ENCODE assay signal across 18 mouse cellular contexts in the genomic region with DNA sequence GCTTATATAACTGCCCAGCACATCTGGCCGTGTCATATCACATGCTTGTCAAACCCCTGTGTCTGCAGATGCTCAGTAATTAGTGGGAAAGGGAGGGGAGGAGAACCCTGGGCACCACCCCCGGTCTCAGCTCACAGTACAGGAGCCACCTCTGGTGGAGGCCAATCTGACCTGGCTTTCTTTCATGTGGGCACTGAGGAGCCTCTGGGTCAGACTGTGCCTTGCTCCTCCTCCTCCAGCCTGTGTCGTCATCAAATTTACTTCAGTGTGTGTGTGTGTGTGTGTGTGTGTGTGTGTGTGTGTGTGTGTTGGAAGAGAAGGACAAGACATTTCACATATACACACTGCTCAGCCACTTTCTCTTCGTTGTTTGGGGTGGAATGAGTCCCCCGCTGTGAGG. TPM values are rescaled to one million over a fixed set of nuclear protein-coding genes. Genes with fewer than 3 reads are reported as not detected.
DNase-seq lines count a peak whose midpoint lies in the region; ATAC-seq and TF ChIP-seq lines count a peak whose summit lies in the region.
"Had no signal": no experiment of that assay in that cellular context is flagged by ENCODE, and none has a peak within 500 bp of the region (broad histone marks: within the 10 kb centered on the region; RNA-seq: fewer than 3 reads in every experiment).

No protein-coding gene starts in this region.

- H3K4me1 ChIP-seq in intestine, embryonic 16.5 days (ENCODE audit: control insufficient read depth, insufficient read depth, low read length) = 0 out of 2 replicates have a peak, but pooled peaks cover 2% of the 10 kb centered on the region
- H3K4me1 ChIP-seq in intestine, embryonic 15.5 days (replicated peaks) = no peaks in the 10 kb centered on the region
- H3K4me1 ChIP-seq in lung, embryonic 15.5 days = peaks cover 28% of the 10 kb centered on the region
- H3K4me1 ChIP-seq in intestine, postnatal 0 days (replicated peaks; ENCODE audit: control insufficient read depth, insufficient read depth, low read length) = no peaks in the 10 kb centered on the region

- no peak for TF ChIP-seq CTCF in intestine, postnatal 0 days (IDR thresholded peaks at IDR 0.05; ENCODE audit: low read depth)

- no peak overlapping the region for H3K27ac ChIP-seq in intestine, embryonic 16.5 days (ENCODE audit: low read length)
- no peak overlapping the region for H3K27ac ChIP-seq in intestine, embryonic 15.5 days
- peak overlapping the region; percentile 21; the same call in 1 of the 2 replicates for H3K27ac ChIP-seq in lung, embryonic 15.5 days
- H3K27ac ChIP-seq in intestine, postnatal 0 days (ENCODE audit: low read depth, low read length) = no peak overlapping the region
- H3K27ac ChIP-seq: forebrain, embryonic 13.5 days; macrophage had no signal

- no peaks in the 10 kb centered on the region for H3K36me3 ChIP-seq in intestine, embryonic 16.5 days (ENCODE audit: control insufficient read depth, insufficient read depth, low read length)
- H3K36me3 ChIP-seq in intestine, embryonic 15.5 days = no peaks in the 10 kb centered on the region
- no peaks in the 10 kb centered on the region for H3K36me3 ChIP-seq in lung, embryonic 15.5 days
- 0 out of 2 replicates have a peak, but pooled peaks cover 9% of the 10 kb centered on the region for H3K36me3 ChIP-seq in intestine, postnatal 0 days (ENCODE audit: control insufficient read depth, insufficient read depth)

- no peak overlapping the region for H3K4me2 ChIP-seq in intestine, embryonic 16.5 days (ENCODE audit: low read depth, low read length)
- H3K4me2 ChIP-seq in intestine, embryonic 15.5 days (replicated peaks) = no peak overlapping the region
- H3K4me2 ChIP-seq in lung, embryonic 15.5 days = no peak overlapping the region
- H3K4me2 ChIP-seq in intestine, postnatal 0 days (replicated peaks; ENCODE audit: low read depth) = no peak overlapping the region
- H3K4me2 ChIP-seq: forebrain, embryonic 13.5 days; heart, embryonic 11.5 days had no signal

- no peak for ATAC-seq in intestine, embryonic 16.5 days
- ATAC-seq in intestine, embryonic 15.5 days = no peak
- peak; percentile 17; the same call in 1 of the 2 replicates for ATAC-seq in lung, embryonic 15.5 days (ENCODE audit: borderline replicate concordance, extremely low read depth, low FRiP score, low TSS enrichment)
- ATAC-seq in intestine, postnatal 0 days = peak; percentile 29; the same call in 1 of the 2 replicates
- ATAC-seq: forebrain, embryonic 13.5 days; inflammation-experienced regulatory T-cells, adult 6 months had no signal

- no peak overlapping the region for H3K4me3 ChIP-seq in intestine, embryonic 16.5 days (ENCODE audit: low read length)
- H3K4me3 ChIP-seq in intestine, embryonic 15.5 days (replicated peaks) = no peak overlapping the region
- no peak overlapping the region for H3K4me3 ChIP-seq in lung, embryonic 15.5 days
- no peak overlapping the region for H3K4me3 ChIP-seq in intestine, postnatal 0 days (ENCODE audit: low read depth, low read length)
- H3K4me3 ChIP-seq: forebrain, embryonic 13.5 days had no signal

- WGBS in intestine, embryonic 16.5 days = 38% methylated on average over 5 of the region's 5 CpGs
- 32% methylated on average over 5 of the region's 5 CpGs for WGBS in intestine, embryonic 15.5 days
- WGBS in lung, embryonic 15.5 days = 23% methylated on average over 5 of the region's 5 CpGs
- 42% methylated on average over 5 of the region's 5 CpGs for WGBS in intestine, postnatal 0 days

- no peaks in the 10 kb centered on the region for H3K9me3 ChIP-seq in intestine, embryonic 16.5 days (ENCODE audit: control insufficient read depth, low read length)
- no peaks in the 10 kb centered on the region for H3K9me3 ChIP-seq in intestine, embryonic 15.5 days
- H3K9me3 ChIP-seq in lung, embryonic 15.5 days = no peaks in the 10 kb centered on the region
- no peaks in the 10 kb centered on the region for H3K9me3 ChIP-seq in intestine, postnatal 0 days (ENCODE audit: control insufficient read depth)

- no peaks in the 10 kb centered on the region; the same call in 1 of the 2 replicates for H3K27me3 ChIP-seq in intestine, embryonic 16.5 days (replicated peaks; ENCODE audit: control insufficient read depth, insufficient read depth, low read length)
- no peaks in the 10 kb centered on the region for H3K27me3 ChIP-seq in intestine, embryonic 15.5 days (replicated peaks)
- no peaks in the 10 kb centered on the region for H3K27me3 ChIP-seq in lung, embryonic 15.5 days
- H3K27me3 ChIP-seq in intestine, postnatal 0 days (replicated peaks; ENCODE audit: control insufficient read depth, insufficient read depth, low read length) = no peaks in the 10 kb centered on the region; the same call in 1 of the 2 replicates
- H3K27me3 ChIP-seq: forebrain, embryonic 13.5 days had no signal

- no peak for DNase-seq in lung, postnatal 14 days
- peak; percentile 48 for DNase-seq in ovary, adult 18-20 months (ENCODE audit: low spot score)
- no peak for DNase-seq in ovary, postnatal 14 days (ENCODE audit: low spot score)
- DNase-seq in adipocyte (ENCODE audit: low spot score) = no peak
- DNase-seq: cerebellum, adult 9-10 months; liver; midbrain, embryonic 14.5 days; thymus, adult 18-20 months had no signal

- 0 out of 2 replicates have a peak overlapping the region, but pooled peaks have one; percentile 16 for H3K9ac ChIP-seq in intestine, embryonic 16.5 days (ENCODE audit: low read depth, low read length)
- H3K9ac ChIP-seq in intestine, embryonic 15.5 days = no peak overlapping the region
- H3K9ac ChIP-seq in lung, embryonic 15.5 days = no peak overlapping the region
- no peak overlapping the region for H3K9ac ChIP-seq in intestine, postnatal 0 days (ENCODE audit: low read depth, low read length)
- H3K9ac ChIP-seq: forebrain, embryonic 13.5 days had no signal

RNA-seq across cellular contexts. Expression of a gene that starts 1.7 kb away (rescaled TPM):
- not detected in 2 replicates for polyA plus RNA-seq in intestine, embryonic 16.5 days (2015; fragmentation: Nextera tagmentation; extraction: Ambion mirVana)
- polyA plus RNA-seq in intestine, embryonic 15.5 days (2015; fragmentation: Nextera tagmentation; extraction: Ambion mirVana) = not detected in 2 replicates
- 7.7 and 8.3 TPM in 2 replicates for polyA plus RNA-seq in lung, embryonic 15.5 days (2015; fragmentation: Nextera tagmentation; extraction: Ambion mirVana)
- not detected in 2 replicates for polyA plus RNA-seq in intestine, postnatal 0 days (2015; fragmentation: Nextera tagmentation; extraction: Ambion mirVana)
- polyA plus RNA-seq: cortical plate, adult 2 months; forebrain, embryonic 13.5 days; heart, embryonic 11.5 days; inflammation-experienced regulatory T-cells, adult 6 months; large intestine, adult 2 months; macrophage; midbrain, embryonic 14.5 days had no signal

RNA-seq across cellular contexts. Expression of a gene that starts 13.7 kb away (rescaled TPM):
- 34.8 and 45.4 TPM in 2 replicates for polyA plus RNA-seq in intestine, embryonic 16.5 days (2015; fragmentation: Nextera tagmentation; extraction: Ambion mirVana)
- polyA plus RNA-seq in intestine, embryonic 15.5 days (2015; fragmentation: Nextera tagmentation; extraction: Ambion mirVana) = 18.2 and 23.8 TPM in 2 replicates
- polyA plus RNA-seq in lung, embryonic 15.5 days (2015; fragmentation: Nextera tagmentation; extraction: Ambion mirVana) = 0.16 TPM in 1 of 2 replicates, not detected in the other
- 164 and 187 TPM in 2 replicates for polyA plus RNA-seq in intestine, postnatal 0 days (2015; fragmentation: Nextera tagmentation; extraction: Ambion mirVana)
- polyA plus RNA-seq: forebrain, embryonic 13.5 days; heart, embryonic 11.5 days; inflammation-experienced regulatory T-cells, adult 6 months; macrophage; midbrain, embryonic 14.5 days had no signal

RNA-seq across cellular contexts. Expression of a gene that starts 27.0 kb away (rescaled TPM):
- 1.3 and 6.7 TPM in 2 replicates for polyA plus RNA-seq in intestine, embryonic 16.5 days (2015; fragmentation: Nextera tagmentation; extraction: Ambion mirVana)
- polyA plus RNA-seq in intestine, embryonic 15.5 days (2015; fragmentation: Nextera tagmentation; extraction: Ambion mirVana) = 2.7 and 8.5 TPM in 2 replicates
- 1.5 TPM in 2 replicates for polyA plus RNA-seq in lung, embryonic 15.5 days (2015; fragmentation: Nextera tagmentation; extraction: Ambion mirVana)
- polyA plus RNA-seq in intestine, postnatal 0 days (2015; fragmentation: Nextera tagmentation; extraction: Ambion mirVana) = 4.3 and 5.7 TPM in 2 replicates
- polyA plus RNA-seq: forebrain, embryonic 13.5 days; heart, embryonic 11.5 days; inflammation-experienced regulatory T-cells, adult 6 months; macrophage; midbrain, embryonic 14.5 days had no signal

RNA-seq across cellular contexts. Expression of a gene that starts 40.0 kb away (rescaled TPM):
- 3.0 and 3.5 TPM in 2 replicates for polyA plus RNA-seq in intestine, embryonic 16.5 days (2015; fragmentation: Nextera tagmentation; extraction: Ambion mirVana)
- 3.3 and 3.5 TPM in 2 replicates for polyA plus RNA-seq in intestine, embryonic 15.5 days (2015; fragmentation: Nextera tagmentation; extraction: Ambion mirVana)
- 2.7 and 3.0 TPM in 2 replicates for polyA plus RNA-seq in lung, embryonic 15.5 days (2015; fragmentation: Nextera tagmentation; extraction: Ambion mirVana)
- polyA plus RNA-seq in intestine, postnatal 0 days (2015; fragmentation: Nextera tagmentation; extraction: Ambion mirVana) = 6.0 and 6.2 TPM in 2 replicates
- polyA plus RNA-seq: inflammation-experienced regulatory T-cells, adult 6 months; macrophage had no signal

Comparison
In these comparisons a context has a peak if more than half of its experiments do, and no peak if none do; other contexts are left out.
1. ATAC-seq: peak in lung, embryonic 15.5 days (single experiment) and intestine, postnatal 0 days (single experiment); none in intestine, embryonic 16.5 days (single experiment) and intestine, embryonic 15.5 days (single experiment).
2. RNA of a gene that starts 13.7 kb away (polyA plus RNA-seq): 164 to 187 TPM in intestine, postnatal 0 days, 34.8 to 45.4 TPM in intestine, embryonic 16.5 days and 18.2 to 23.8 TPM in intestine, embryonic 15.5 days; 0.16 TPM in lung, embryonic 15.5 days; every median in the first group is over 10 times any median in the second.